Mouse (Mus musculus) WW6 (cell line): Measurements from ENCODE around the gene Kcnh1.

Experiments used
- DNase-seq: peaks from one replicate; pipeline ENCODE4 v3.0.0-alpha.2; 2013; ENCODE audit warnings: low read depth, low spot score

Gene Kcnh1

DNA sequence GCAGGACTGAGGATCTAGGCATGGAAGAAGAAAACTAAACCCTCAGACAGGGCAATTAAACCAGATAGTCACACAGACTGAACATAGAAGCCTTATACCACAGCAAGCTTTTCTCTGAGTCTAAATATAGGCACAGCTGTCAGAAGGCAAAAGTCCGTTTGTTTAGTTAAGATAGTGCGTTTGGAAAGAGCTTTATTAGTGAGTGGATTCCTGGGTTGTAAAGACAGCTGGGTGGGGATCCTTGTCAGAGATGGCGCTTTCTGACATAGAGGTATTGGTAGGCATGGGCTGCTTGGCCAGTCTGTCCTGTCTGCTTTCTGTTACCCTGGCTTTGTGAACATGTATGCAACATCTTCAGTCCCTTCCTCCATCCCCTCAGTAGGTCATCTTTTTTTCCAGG, 266.5 kb downstream of the Kcnh1 start:
- no peak for DNase-seq

DNA sequence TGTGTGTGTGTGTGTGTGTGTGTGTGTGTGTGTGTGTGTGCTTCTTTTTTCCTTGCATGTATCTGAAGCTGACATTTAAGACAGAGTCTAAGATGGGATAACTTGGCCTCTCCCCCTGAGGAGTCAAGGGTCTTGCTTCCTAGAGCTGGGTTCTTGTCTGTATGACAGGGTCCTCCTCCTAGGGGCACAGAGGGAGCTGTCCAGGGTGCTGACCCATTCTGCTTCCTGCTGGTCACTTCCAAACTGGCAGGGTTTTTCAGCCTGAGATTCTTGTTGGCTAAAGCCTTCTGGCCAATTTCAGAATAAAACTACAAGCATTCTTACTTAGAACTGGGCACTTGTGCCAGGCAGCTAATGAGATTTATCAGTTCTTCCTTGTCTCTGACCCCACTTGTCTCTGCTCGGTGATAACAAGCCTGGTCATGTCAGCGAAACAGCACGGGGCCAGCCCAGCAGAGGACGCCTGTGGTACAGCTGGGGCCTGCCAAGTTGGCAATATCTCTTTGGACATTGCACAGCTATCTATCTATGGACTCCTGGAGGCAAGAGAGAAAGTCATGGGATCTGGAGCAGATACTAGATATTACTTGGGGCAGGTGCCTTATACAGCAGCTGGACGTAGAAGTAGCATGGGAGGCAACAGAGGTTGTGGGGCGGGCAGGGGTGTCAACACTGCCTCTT, 267.1 kb downstream of the Kcnh1 start:
- DNase-seq: no peak

DNA sequence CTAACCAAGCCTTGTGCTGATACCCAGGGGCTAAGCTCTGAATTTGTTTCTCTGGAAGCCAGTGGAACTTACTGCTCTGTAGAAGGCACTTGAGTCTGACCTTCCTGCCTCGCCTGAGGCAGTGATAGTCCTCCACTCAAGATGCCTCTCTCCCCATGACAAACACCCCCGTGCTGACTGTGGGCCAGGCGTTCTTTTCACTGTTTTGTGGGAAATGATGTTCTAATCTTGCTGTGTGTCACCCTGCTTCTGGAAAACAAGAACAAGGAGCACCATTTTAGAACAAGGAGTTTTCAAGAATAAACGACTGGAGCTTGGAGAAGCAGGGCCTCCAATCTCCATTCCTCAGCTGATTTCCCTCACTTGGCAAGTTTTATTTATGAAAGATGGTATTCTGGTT, 273.2 kb downstream of the Kcnh1 start:
- no peak for DNase-seq

DNA sequence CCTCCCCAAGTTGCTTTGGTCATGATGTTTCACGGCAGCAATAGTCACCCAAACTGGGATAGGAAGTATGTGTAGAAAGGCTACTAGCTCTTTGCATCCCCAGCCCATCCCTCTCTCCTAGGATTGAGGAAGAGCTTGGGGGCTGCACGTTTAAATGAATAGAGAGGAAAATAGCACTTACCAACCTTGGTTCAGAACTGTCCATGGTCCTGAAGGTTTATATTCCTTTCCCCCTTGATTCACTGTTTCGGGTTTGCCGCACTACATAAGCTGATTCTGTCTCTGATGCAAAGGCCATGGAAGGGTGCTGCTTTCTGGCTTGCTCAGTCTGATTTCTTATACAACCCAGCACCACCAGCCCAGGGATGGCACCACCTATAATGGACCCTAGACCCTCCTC, 281.8 kb downstream of the Kcnh1 start:
- no peak for DNase-seq

DNA sequence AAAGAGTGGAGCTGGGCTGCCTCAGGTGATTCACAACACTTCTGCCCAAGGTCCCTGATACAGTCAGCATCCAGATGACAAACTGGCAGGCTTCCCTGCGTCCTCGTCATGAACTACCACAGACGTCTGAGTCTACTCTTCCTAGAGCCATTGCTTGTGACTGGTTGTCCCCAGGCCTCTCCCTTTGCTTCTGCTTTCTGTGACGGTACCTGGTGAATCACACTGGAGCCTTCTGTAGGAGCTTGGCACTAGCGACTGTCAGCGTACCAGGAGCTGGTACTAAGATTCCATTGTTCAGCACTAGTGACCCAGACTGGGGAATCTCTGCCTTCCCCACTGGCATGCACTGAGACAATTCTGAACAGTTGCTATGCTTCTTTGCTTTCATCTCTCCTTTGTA, 282.6 kb downstream of the Kcnh1 start:
- no peak for DNase-seq

DNA sequence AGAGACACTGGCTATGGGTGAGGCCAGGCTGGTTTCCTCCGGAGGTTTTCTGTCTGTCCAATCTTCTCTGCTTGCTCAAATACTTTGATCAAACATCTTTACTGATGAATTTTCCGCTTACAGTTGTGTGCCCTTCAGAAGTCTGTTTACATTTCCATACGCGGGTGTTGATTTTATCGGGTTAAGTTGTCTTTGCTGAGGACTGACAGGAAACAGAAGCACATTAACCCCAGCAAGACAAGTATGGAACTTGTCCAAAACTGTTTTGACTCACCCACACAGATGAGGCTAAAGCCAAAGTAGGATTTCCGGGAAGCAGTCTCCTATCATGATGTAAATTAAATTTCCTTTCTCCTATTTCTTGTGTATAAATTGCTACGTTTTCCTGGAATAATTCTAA, 286.1 kb downstream of the Kcnh1 start:
- DNase-seq: no peak

DNA sequence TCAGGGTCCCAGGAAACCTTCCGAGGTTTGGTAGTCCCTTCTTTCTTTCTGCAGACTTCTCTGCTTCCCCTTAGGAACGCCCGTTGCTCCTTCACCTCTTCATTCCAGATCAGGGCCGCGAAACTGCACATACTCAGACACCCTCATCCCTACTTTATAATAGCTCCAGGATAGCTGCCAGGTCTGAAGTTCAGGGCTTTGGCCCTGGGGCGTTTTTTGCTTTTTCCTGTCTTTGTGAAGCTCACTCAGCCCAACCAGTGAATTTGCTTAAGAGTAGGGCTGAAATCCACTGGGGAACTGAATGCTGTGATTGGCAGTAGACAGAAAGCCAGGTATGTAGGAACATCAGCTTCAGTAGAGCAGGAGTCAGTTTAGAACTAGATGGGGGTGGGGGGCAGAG, 287.0 kb downstream of the Kcnh1 start:
- DNase-seq: no peak

DNA sequence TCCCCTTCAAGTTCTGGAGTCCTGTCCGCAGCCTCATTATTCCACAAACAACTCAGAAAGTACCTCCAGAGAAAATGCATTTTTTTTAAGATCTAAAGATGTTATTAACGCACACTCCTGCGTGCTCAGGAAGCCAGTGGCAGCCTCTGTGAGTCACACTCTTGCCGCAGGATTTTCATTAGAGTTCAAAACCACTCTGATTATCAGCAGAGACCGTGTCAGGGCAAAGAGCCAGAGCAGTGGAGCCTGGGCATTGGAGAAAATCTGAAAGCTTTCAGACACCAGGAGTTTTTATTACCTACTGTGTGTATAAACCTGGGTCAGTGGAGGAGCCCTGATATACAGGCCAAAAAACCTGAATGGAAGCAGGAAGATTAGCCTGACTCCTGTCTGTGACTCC, 287.6 kb downstream of the Kcnh1 start:
- no peak for DNase-seq

DNA sequence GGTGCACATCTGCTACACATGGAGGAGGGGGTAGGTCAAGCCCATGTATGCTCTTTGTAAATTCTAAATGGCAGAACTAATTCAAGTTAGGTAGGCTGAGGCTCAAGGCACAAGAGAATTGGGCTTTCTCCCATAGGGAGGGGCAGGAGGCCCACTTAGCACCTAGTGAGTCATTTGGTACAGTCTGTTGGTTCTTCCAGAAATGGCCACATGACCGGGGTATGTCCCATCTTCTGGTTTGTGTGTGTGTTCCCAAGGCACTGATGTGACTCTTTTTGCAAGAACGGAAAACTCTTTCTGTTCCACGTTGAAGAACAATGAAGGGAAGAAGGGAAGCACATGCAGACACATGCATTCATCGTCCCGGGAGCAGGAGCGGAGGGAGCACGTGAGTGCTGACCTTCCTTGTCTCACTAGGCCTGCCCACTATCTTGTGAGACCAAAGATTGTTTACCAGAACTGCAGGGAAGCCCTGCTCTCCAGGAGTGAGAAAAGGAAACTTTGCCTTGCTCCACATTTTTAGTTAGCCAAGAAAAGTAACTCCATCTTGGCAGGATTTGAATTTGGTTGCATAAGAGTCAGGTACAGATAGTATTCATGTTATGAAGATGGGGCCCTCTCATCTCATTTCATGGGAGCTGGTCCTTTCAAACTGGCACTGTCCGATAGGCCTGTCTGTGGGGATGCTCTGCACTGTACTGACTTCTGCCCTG, 289.7 kb downstream of the Kcnh1 start:
- DNase-seq: no peak

DNA sequence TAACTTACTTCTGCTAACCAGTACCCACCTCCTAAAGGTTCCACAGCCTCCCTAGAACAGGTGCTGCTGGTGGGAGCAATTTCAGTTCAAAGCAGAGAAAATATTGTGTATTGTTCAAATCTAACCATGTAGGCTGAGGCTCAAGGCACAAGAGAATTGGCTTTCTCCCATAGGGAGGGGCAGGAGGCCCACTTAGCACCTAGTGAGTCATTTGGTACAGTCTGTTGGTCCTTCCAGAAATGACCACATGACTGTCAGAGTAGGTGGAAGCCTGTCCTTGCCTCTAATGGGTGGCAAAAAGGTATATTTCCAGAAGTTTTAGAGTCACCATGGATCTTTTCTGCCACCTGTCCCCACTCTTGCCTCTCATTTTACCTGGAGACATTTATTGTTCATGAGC, 290.9 kb downstream of the Kcnh1 start:
- no peak for DNase-seq

DNA sequence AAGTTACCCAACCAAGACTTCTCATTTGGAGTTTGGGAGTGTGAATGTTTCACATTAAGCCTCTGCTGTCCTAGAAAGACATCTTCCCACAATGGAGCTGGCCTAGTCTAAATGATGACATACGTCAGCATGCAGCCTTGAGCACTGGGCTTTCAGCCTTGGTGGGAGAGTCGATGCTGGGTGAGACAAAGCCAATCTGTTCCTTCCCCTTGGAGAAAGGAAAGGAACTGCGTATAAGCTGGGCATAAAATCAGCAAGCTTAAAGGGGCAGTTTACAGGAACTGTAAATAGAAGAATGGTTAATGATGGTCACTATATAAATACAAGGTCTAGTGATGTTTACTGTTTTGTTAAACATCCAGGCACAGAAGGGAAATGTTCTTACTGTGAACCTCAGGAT, 294.5 kb downstream of the Kcnh1 start:
- no peak for DNase-seq

DNA sequence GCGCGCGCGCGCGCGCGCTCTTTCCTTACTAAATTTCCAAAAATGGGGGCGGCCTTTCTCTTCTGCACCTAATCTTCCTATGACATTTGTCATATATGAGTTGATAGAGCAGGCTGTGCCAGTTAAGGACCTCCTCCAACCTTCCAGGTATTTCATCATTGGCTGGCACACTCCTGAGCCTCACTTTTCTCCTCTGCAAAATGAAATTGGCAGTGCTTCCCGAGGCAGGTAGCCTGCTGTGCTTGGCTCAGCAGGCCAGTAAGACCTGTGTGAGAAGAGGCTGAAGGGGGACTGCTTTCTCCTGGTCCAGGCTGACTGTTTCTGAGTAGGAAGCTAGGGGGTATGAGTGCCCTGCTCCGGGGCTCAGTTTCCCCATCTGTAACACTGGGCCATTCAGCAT, 297.0 kb downstream of the Kcnh1 start:
- DNase-seq: no peak

DNA sequence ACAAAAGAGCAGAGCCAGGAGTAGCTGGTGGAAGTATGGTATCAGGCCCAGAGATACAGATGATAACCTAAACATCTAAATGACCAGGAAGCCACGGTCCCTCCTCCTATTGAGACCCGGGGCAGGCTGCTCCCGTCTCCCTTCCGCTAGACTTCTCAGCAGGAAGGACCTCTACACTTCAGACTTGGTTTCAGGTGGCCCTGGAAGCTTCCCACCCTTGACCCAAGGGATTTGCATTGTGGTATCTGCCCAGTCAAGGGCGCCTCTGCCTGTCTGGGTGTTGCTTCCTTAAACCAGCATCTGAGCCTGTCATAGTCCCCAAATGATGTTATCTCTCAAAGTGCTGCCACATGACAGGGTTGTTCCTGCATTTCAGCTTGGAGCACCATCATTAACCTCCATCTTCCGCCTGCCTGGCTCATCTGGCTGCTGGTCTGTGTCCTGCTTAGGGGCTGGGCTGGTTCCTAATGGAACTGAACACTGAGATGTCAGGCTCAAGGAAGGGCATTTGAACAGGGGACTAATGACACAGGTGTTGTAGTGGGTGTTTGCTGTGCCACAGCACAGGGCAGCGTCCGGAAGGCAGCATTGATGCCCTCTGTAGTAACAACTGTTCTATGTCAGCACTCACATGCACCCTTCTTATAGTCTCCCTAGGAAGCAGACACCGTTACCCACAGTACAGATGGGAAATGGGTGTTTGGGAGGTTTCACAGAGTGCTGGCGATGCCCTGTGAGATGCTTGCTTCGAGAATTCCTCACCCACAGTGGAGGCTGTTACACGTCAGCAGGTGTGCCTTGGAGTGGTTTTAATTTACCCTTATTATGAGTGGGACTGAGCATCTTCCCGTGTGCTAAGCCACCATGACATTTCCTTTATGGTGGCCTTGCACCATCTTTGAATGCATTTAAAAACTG, 299.6 kb downstream of the Kcnh1 start:
- DNase-seq: no peak

DNA sequence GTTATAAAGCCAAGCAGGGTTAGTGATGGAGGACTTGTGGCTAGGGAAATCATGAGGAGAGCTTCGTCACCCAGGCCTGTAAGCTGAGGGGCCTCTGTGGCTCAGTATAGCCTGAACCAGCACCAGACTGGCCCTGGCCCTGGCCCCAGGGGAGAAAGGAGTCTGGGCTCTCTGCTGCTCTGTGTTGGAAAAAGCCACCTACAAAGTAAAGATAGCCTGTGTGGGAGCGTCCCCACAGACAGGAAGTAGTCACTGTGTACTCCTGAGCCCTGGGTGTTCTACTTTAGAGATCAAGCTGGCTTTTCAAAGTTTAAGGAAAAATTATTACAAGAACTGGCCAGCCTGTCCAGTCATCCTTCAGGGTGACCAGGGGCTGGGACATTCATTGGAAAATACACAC, 306.9 kb downstream of the Kcnh1 start:
- no peak for DNase-seq

DNA sequence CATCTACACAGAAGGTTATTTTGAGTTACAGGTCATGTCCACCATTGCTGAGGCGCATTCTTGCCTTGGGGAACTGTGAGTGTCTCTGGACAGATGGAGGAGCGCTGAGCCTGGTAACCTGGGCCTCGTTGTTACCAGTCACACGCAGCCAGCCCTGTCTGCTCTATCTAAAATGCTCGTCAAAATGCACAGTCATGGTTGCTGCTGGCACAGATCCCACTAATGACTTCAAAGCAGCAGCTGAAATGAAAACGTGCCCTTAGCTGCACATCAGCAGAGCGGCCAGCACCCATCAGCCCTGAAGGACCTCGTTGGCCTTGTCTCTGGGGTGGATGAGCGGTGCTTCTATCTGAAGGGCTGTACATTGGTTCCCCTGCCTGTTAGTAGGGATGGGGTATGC, 311.4 kb downstream of the Kcnh1 start:
- DNase-seq: no peak

DNA sequence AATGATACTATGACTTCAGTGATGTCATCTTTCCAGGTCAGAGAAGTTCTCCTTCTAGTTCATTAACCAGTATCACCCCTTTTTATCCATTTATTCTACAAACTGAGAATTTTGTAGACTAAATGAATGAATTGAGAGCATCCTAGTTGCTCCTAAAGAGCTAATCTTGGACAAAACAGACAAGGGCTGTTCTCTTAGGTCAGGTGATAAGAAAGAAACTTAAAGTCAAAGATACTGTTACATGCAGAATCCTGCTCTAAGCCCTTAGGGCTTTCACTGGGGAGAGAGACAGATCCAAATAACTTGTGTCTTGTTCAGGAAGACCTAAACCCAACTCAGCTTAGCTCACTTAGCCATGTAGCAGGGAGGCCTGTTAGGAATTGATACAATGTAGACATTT, 312.3 kb downstream of the Kcnh1 start:
- no peak for DNase-seq

DNA sequence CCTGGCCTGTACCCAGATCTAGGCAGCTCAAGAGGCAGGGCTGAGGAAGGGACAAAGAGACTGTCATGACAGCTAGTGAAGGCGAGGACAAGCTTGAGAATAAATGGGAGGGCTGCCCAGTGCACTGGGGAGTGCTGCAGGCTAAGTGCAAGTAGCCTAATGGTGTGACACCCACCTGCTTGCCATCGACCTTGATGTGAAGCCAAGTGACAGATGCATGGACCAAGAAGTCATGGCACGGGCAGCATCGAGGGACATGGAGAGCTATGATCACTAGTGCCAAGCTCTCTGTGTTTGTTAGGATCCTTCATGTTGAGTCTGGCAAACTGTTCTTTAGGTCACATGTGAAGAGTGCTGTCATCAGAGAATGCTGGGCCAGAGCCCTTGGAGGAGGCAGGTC, 313.1 kb downstream of the Kcnh1 start:
- DNase-seq: no peak

DNA sequence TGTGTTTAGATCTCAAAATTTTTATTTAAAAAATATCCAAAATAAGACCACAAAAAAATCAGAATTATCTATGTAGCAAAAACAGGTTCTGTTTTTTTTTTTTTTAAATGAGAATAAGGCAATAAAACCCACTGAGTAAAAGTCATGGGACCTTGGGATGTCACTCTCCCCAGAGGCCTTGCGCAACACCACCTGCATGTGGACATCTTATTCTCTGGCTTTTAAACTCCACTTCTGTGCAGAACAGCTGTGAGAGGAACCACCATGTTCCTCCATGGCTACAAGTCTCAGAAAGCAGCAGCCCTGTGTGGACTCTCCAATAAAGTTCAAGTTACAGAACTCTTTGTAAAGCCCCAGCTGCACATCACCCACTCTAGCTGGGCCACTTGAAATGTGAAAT, 322.2 kb downstream of the Kcnh1 start:
- no peak for DNase-seq

DNA sequence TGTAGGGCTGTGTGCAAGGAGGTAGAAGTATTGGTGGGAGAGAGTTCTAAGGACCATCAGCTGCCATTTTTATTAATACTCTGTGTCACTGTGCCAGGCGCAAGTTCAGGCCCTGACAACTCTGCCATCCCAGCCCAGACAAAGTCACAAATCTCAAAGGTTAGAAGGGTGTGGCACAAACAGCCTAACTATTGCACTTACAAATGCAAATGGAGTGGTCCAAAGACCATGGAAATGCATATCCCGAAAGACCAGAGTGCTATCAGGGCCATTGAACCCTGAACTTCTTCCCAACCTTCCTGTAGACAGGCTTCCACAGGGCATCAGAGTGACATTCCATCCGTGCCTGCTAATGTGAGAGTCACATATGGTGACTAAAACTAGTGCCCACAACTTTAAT, 324.8 kb downstream of the Kcnh1 start:
- no peak for DNase-seq

DNA sequence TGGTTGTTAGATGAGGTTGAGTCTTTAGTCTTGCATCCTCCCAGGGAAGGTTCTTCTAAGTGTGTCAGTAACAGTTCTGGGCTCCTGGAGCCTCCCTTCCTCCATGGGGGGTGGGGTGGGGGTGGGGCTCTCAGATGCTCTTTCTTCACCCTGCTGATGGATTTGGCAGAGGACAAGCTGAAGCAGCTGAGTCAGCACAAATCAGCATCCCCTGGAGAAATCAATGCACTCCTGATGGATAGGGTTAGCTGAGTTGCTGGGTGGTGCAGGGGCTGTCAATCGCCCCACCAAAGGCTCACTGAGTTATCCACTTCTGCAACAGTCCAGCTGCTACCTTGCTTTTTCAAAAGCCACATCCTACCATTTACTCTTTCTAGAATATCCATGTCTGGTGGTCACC, 329.1 kb downstream of the Kcnh1 start:
- no peak for DNase-seq

DNA sequence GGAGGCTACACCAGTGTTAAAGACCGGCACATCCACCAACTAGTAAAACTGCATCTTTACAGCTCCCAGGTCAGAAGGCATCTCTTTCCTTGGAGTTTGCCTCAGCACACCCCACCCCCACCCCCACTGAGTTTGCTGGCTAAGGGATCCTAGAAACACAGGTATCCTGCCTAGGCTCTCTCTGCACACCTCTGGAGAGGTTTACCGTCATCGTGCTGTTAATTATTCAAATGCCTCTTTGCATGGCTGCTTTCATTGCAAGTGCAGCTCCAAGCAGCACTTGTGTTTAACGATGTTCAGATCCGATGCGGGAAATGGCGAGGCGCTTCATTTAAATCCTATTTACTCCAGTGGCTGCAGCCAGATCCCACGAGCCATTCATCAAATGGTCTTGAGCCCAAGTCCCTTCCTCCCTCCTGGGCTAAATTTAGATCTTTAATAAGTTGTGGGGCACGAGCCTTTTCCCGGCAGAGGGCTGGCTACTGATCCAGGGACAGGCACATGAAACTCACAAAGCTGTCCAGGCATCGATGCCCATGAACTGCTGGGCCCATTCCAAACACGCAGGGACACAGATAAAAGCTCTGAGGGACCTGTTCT, 330.4 kb downstream of the Kcnh1 start:
- DNase-seq: no peak
